Mouse (Mus musculus) adipose tissue, adult 10 weeks (tissue): ENCODE measurements around the gene Apbb1. TPM values are rescaled to one million over a fixed set of nuclear protein-coding genes. Genes with fewer than 3 reads are reported as not detected.

ENCODE experiments used
- polyA plus RNA-seq: library from polyadenylated mRNA; stranded (reverse); fragments of 350-450 nt; fragmentation: Illumina TruSeq; extraction: RNeasy Lipid Tissue Mini Kit (QIAGEN cat#74804); gene quantifications from one replicate; pipeline ENCODE4 v1.2.3, GENCODE M21; 2014; ENCODE audit warnings: low read depth, low replicate concordance

Apbb1 gene
- 9.9 TPM for polyA plus RNA-seq

GRCm38 (mm10) chr7:105581094-105581703 lies at the start of gene Apbb1:
Apbb1 (minus strand) TSS chr7:105581653.

GRCm38 (mm10) chr7:105554212-105554942 lies 27.1 kb downstream of the Apbb1 start, which contains the start of gene Smpd1:
Smpd1 (plus strand) TSS chr7:105554360.

Other genes starting within 250 kb of the Apbb1 start
- gene Olfr690, start 247.5 kb downstream of the Apbb1 start, polyA plus RNA-seq: not detected
- not detected for gene Olfr691, start 239.4 kb downstream of the Apbb1 start, polyA plus RNA-seq
- gene Olfr692, start 213.4 kb downstream of the Apbb1 start, polyA plus RNA-seq: not detected
- 4.3 TPM for gene Gm5901, start 206.6 kb downstream of the Apbb1 start, polyA plus RNA-seq
- 29.8 TPM for gene Fam160a2, start 181.6 kb downstream of the Apbb1 start, polyA plus RNA-seq
- 0.62 TPM for gene Cnga4, start 177.1 kb downstream of the Apbb1 start, polyA plus RNA-seq
- gene Cckbr, start 155.9 kb downstream of the Apbb1 start, polyA plus RNA-seq: 0.45 TPM
- gene Cavin3, start 99.4 kb downstream of the Apbb1 start, polyA plus RNA-seq: 105 TPM
- gene Smpd1, start 27.3 kb downstream of the Apbb1 start, polyA plus RNA-seq: 58.4 TPM
- 1.1 TPM for gene Hpx, start 18.5 kb upstream of the Apbb1 start, polyA plus RNA-seq
- 37.7 TPM for gene Trim3, start 51.9 kb upstream of the Apbb1 start, polyA plus RNA-seq
- 82.5 TPM for gene Timm10b, start 58.4 kb upstream of the Apbb1 start, polyA plus RNA-seq
- gene Arfip2, start 58.8 kb upstream of the Apbb1 start, polyA plus RNA-seq: 69.0 TPM
- 9.6 TPM for gene Gm45799, start 58.9 kb upstream of the Apbb1 start, polyA plus RNA-seq
- 4.4 TPM for gene Dnhd1, start 69.2 kb upstream of the Apbb1 start, polyA plus RNA-seq
- gene Ilk, start 154.9 kb upstream of the Apbb1 start, polyA plus RNA-seq: 189 TPM
- gene Rrp8, start 155.7 kb upstream of the Apbb1 start, polyA plus RNA-seq: 23.5 TPM
- 152 TPM for gene Taf10, start 162.7 kb upstream of the Apbb1 start, polyA plus RNA-seq
- gene Tpp1, start 170.6 kb upstream of the Apbb1 start, polyA plus RNA-seq: 85.5 TPM
- 2.7 TPM for gene Dchs1, start 206.0 kb upstream of the Apbb1 start, polyA plus RNA-seq
- gene Mrpl17, start 229.4 kb upstream of the Apbb1 start, polyA plus RNA-seq: 168 TPM